Mouse (Mus musculus) monocyte, adult 5-6 weeks (primary cell): ENCODE measurements around the gene Jmjd4. TPM values are rescaled to one million over a fixed set of nuclear protein-coding genes. Genes with fewer than 3 reads are reported as not detected.

Source experiments
- total RNA-seq: library from RNA; stranded (forward); fragments of 200-1000, 200-491, 200-594 nt; gene quantifications from 3 replicates; pipeline ENCODE4 v1.2.3, GENCODE M21; 2017

Jmjd4 gene
- total RNA-seq, 1 experiment from 2014 or later, result 4.3 TPM

Other genes starting within 250 kb of the Jmjd4 start
- gene Mrpl55, start 247.6 kb upstream of the Jmjd4 start, total RNA-seq, result 21.2 to 48.1 TPM (median 23.8 TPM) in 3 replicates
- gene 2310033P09Rik, start 241.7 kb upstream of the Jmjd4 start, total RNA-seq, result 8.9 to 16.8 TPM (median 16.4 TPM) in 3 replicates
- gene Arf1, start 221.8 kb upstream of the Jmjd4 start, total RNA-seq, result 337 to 405 TPM (median 396 TPM) in 3 replicates
- gene Wnt3a, start 159.3 kb upstream of the Jmjd4 start, total RNA-seq, result not detected in 3 replicates
- 0.10 TPM in 1 of 3 replicates, not detected in the others for gene Wnt9a, start 143.1 kb upstream of the Jmjd4 start, total RNA-seq
- not detected in 3 replicates for gene Prss38, start 74.4 kb upstream of the Jmjd4 start, total RNA-seq
- gene Snap47, start 1.1 kb downstream of the Jmjd4 start, total RNA-seq, result 5.6 to 17.7 TPM (median 6.0 TPM) in 3 replicates
- 1.5 to 5.2 TPM (median 1.7 TPM) in 3 replicates for gene Zfp867, start 22.4 kb downstream of the Jmjd4 start, total RNA-seq
- gene Zkscan17, start 76.7 kb downstream of the Jmjd4 start, total RNA-seq, result 8.6 to 18.8 TPM (median 11.6 TPM) in 3 replicates
- gene Nlrp3, start 91.5 kb downstream of the Jmjd4 start, total RNA-seq, result 35.2 to 49.8 TPM (median 49.4 TPM) in 3 replicates
- gene Olfr222, start 126.2 kb downstream of the Jmjd4 start, total RNA-seq, result not detected in 3 replicates
- not detected in 3 replicates for gene Olfr223, start 143.2 kb downstream of the Jmjd4 start, total RNA-seq
- gene Mprip, start 211.3 kb downstream of the Jmjd4 start, total RNA-seq, result 38.2 to 66.7 TPM (median 55.7 TPM) in 3 replicates